Mouse (Mus musculus) embryo, embryonic 11.5 days (tissue): ENCODE data around the gene Ccdc130.

Experiments used
- DNase-seq: peaks from one replicate; pipeline ENCODE4 v3.0.0-alpha.2; 2012; ENCODE audit warnings: low read depth, low spot score

The Ccdc130 gene

DNA sequence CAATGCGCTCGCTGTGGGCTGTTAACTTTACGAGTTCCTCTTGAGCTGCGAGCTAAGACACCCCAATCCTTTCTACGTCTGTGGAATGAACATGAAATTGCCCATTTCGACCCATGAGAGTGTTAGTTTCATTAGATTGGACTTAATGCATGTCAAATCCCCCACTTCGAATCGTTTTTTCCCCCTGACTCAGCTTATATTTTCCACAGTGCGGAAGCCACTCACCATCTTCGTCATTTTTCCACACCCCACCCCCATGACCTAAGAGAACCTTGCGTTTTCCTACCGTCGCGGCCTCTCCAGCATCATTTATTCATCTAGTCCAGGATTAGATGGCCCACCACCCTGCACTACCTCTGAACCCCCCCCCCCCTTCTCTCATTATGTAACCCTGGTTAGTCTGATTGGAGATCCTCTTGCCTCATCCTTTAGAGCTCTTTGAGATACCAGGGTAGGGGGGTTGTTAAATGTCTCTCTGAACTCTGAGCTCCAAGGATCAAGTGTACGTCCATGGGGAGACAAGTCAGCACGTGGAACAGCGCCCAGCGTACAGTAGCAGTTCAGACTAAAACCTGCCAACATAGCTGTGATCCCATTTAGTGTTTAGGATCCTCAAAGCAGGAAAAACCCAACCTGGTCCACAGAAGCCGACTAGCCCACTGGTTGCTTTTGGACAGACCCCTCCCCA is 32.5 kb downstream of the Ccdc130 start:
- DNase-seq = no peak

DNA sequence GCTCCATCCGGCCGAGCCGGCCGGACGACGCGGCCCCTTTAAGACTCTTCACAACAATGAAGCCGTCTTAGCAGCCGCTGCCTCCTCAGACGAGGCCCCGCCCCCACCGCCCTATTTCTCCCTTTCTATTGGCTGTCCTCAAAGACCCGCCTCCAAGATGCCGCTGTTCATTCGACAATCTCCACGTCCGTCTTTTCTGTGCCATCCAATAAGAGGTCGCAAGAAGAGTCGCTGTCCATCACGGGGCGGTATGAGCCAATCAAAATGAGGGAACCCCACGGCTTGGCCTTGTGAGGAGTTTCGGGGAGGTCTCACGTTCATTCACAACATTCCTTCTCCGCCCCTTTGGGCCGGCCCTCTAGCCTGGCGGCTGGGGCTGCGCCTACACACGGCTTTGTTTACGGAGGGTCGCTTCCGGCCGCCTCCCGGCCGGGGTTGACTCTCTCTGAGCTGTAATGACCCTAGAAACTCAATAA is 33.1 kb downstream of the Ccdc130 start, which contains the start of gene Zswim4:
Gene Zswim4 (minus strand): TSS at position 58 of the 476 bp plus-strand sequence.
- DNase-seq = peak; percentile 99

GRCm38 (mm10) chr8:84236410-84236997 is 33.7 kb downstream of the Ccdc130 start:
- DNase-seq = no peak

- no peak for DNase-seq
Measured at GRCm38 (mm10) chr8:84235746-84236409, 34.3 kb downstream of the Ccdc130 start.

DNA sequence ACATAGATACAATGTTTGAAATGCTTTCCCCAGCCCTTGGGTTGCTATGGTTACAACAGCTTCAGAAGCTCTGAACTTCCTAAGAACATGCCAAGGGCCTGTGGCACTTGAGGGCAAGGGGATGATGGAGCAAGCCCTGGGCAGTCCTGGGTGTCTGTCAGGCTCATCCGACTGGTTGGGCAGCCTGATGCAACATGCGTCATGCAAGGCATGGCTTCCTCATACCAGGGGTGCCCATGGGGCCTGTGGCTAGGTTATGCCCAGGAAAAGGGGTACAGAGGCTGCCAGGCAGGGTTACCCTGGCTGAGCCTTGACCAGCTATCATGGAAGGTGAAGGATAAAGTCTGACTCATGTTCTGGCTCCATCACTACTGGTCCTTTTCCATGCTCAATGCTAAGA is 37.1 kb downstream of the Ccdc130 start:
- no peak for DNase-seq

GRCm38 (mm10) chr8:84230735-84231134 is 39.4 kb downstream of the Ccdc130 start:
- no peak for DNase-seq

DNA sequence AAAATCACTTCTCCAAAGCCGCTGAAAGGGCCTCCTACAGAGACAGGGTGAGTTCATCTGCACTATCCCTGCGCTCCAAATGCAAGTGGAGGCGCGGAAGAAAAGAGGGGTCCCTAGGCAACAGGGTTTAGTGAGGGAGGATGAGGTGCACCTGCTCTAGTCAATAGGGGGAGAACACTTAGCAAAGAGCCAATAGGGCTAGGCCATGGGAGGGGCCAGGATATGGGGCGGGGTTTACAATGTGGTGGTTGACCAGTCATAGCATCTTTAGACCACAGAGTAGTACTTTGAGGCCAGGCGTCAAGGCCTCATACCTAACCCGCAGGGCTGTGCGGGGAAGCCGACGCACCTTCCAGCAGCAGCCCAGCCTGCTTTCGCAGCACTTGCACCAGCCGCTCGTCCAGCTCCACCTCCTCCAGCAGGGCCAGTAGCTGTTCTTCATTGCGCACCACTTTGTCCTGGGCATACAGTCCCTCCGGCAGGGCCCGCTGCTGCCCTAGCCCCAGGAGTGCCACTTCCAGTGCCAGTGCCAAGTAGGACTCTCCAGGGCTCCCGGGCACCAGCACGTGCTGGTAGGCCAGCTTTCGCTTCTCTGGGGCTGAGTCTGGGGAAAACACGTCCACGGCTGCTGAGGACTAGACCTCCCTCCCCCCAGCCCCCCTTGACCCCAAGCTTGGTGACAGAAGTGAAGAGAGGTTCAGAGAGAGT is 46.7 kb downstream of the Ccdc130 start:
- no peak for DNase-seq

GRCm38 (mm10) chr8:84222566-84223165 is 47.5 kb downstream of the Ccdc130 start:
- DNase-seq = no peak

DNA sequence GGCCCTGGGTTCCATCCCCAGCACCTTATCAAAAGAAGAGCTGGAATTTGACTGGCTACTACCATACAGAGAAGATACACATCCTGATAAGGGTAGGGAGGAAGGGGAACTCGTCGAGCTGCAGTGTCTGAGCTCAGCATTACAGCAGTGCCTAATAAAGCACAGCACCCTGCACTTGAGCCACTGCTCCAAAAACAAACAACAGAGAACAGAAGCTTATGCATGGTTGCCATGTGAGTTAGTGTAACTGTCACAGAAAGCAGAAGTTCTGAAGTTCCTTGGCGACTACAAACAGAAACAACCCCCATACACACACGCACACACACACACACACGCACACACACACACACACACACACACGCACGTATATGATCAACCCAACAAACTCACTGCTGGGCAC is 50.1 kb downstream of the Ccdc130 start:
- no peak for DNase-seq

DNA sequence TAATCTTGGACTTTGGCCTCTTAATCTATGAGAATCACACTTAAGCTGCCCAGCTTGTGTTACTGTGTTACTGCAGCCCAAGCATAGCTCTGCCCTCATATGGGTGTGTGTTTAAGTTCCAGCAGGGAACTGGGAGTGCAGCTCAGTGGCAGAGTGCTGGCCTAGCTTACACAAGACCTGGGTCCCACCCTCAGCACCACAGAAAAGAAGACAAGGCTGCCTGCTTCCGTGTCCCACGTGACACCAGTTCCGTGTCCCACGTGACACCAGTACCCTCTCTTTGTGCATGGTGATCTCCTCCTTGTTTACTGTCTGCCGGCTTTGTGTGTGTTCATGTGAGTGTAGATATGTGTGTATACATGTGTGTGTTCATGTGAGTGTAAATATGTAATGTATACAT is 52.0 kb downstream of the Ccdc130 start:
- DNase-seq = no peak

- no peak for DNase-seq
Measured at GRCm38 (mm10) chr8:84217206-84217605, 53.0 kb downstream of the Ccdc130 start.

DNA sequence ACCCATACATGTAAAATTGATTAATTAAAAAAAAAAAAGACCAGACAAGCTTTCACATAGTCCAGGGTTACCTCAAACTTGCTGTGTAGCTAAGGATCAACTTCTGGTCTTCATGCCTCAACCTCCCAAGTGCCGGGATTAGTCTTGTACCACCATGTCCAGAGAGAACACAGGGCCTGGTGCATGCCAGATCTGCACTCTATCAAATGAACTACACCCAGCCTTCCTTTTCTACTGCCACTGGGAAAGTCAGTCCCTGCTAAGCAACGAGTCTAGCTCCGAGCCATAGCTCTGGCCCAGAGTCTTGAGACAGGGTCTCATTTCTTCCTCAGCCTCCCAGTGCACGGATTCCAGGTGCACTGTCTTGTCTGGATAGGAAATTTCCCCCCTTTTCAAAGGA is 56.9 kb downstream of the Ccdc130 start:
- DNase-seq = no peak

- DNase-seq = no peak
Measured at GRCm38 (mm10) chr8:84211881-84212563, 58.2 kb downstream of the Ccdc130 start.

GRCm38 (mm10) chr8:84211202-84211601 is 59.0 kb downstream of the Ccdc130 start:
- DNase-seq = no peak

DNA sequence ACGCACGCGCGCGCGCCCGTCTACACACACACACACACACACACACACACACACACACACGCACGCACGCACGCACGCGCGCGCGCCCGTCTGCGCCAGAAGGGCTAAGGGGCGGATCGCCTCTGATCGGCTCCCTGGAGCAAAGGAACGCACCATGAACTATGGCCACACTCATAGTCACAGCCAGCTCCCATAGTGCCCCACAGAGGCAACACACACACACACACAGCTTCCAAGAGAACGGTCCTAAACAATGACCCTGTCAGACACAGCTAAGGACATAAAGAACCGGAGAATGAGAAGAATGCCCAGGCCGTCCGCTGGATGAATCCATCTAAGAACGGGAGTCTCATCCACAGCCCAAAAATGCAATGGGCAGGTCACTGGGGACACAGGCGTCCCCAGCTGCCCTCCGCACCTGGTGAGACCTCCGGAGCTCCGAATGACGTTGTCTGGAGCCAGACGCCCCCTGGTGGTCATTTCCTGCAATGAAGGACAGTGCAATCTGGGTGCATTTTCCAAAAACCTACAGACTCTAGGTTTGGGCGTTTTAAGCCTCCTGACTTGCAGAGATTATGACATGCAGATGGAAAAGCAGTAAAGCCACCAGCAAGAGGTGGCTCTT is 59.9 kb downstream of the Ccdc130 start:
- no peak for DNase-seq

GRCm38 (mm10) chr8:84208381-84209380 is 61.5 kb downstream of the Ccdc130 start:
- no peak for DNase-seq

DNA sequence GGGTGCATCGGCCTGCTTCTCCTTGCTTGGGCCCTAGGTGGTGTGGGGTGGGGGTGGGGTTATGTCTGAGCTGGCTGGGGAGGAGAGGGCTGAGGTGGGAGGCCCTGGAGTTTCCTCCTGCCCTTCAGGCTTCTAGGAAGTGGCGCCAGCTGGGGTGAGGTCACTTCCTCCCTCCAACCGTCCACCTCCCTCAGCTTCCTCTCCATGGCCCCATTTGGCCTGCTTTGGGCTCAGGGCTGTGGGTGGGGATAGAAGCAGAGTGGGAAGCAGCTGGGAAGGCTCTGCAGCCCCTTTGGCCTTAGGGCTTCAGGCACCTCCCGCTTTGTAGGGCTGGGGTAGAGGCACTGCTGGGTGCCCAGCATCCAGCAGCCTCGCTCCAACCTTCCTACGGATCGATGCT is 62.4 kb downstream of the Ccdc130 start:
- no peak for DNase-seq
